Mouse (Mus musculus): ENCODE results near the gene Cfap65. TPM values are rescaled to one million over a fixed set of nuclear protein-coding genes. Genes with fewer than 3 reads are reported as not detected.
A peak's percentile ranks its signal among the peaks of the same experiment; 100 is the strongest.

The Cfap65 gene
- polyA plus RNA-seq, 1 experiment = 0.69 TPM

DNA sequence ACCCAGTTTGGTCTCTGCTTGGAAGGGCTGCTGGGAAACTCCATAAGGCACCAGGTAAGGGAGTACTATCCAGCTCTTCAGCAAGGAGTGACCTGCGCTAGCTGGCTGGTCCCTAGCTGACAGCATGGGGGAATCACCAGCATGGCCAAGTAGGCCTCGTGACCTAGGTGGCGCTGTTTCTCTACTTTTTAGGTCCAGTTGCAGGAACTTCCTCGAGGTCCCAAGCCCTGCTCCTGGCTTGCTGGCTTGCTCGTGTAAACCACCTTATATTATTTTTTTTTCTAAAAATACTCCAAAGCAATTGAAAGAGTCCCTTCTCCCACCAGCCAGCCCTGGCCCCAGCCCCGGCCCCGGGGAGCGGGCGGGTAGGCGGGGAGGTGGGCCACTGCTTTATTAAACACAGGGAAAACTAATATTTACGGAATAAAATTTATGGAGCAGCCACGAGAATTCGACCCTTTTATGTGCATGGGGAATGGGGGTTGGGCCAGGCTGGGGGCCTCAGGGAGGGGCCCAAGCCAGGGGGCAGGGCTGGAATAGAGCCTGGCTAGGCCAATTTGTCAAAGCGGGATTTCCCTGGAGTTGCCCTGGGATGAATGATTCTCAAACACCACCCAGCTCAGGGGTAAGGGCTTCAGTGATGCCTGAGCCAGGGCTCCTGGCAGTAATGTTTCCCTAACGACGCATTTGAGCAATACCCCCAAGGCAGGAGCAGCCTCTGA lies 29.3 kb upstream of the Cfap65 start:
- Histone ChIP-seq H3K4me1 (replicated peaks; ENCODE audit: control insufficient read depth, insufficient read depth, low read length) (no peaks in the 10 kb centered on the region), H3K36me3 (ENCODE audit: control insufficient read depth, insufficient read depth, low read length) (no peaks in the 10 kb centered on the region), H3K4me3 (ENCODE audit: control insufficient read depth, insufficient read depth, low read length) (no peak overlapping the region), H3K27ac (ENCODE audit: control insufficient read depth, insufficient read depth, low read length) (no peak overlapping the region), H3K27me3 (ENCODE audit: control insufficient read depth, insufficient read depth, low read length) (no peaks in the 10 kb centered on the region)
- DNase-seq = peak; percentile 41
- 45% methylated on average over 16 of the region's 16 CpGs for WGBS
- no peak for TF ChIP-seq POLR2A (IDR thresholded peaks at IDR 0.05; ENCODE audit: control insufficient read depth, extremely low read depth, insufficient read depth, low read length, poor library complexity)
- 0 out of 2 replicates have a peak, but pooled peaks have one; percentile 19 for TF ChIP-seq CTCF (IDR thresholded peaks at IDR 0.05; ENCODE audit: borderline replicate concordance, control insufficient read depth, extremely low read depth, insufficient read depth, low read length, poor library complexity)

- no peak for DNase-seq
- Histone ChIP-seq H3K36me3 (ENCODE audit: control insufficient read depth, insufficient read depth, low read length) (no peaks in the 10 kb centered on the region), H3K4me1 (replicated peaks; ENCODE audit: control insufficient read depth, insufficient read depth, low read length) (no peaks in the 10 kb centered on the region), H3K4me3 (ENCODE audit: control insufficient read depth, insufficient read depth, low read length) (no peak overlapping the region), H3K27ac (ENCODE audit: control insufficient read depth, insufficient read depth, low read length) (no peak overlapping the region), H3K27me3 (ENCODE audit: control insufficient read depth, insufficient read depth, low read length) (no peaks in the 10 kb centered on the region)
- TF ChIP-seq POLR2A (IDR thresholded peaks at IDR 0.05; ENCODE audit: control insufficient read depth, extremely low read depth, insufficient read depth, low read length, poor library complexity) (no peak), CTCF (IDR thresholded peaks at IDR 0.05; ENCODE audit: borderline replicate concordance, control insufficient read depth, extremely low read depth, insufficient read depth, low read length, poor library complexity) (no peak)
- WGBS = 93% methylated on average over 5 of the region's 5 CpGs
These were observed 27.4 kb upstream of the Cfap65 start for GRCm38 (mm10) chr1:74962853-74963227.

GRCm38 (mm10) chr1:74962126-74962852 lies 26.9 kb upstream of the Cfap65 start:
- WGBS = 90% methylated on average over 5 of the region's 5 CpGs
- TF ChIP-seq POLR2A (IDR thresholded peaks at IDR 0.05; ENCODE audit: control insufficient read depth, extremely low read depth, insufficient read depth, low read length, poor library complexity) (no peak), CTCF (IDR thresholded peaks at IDR 0.05; ENCODE audit: borderline replicate concordance, control insufficient read depth, extremely low read depth, insufficient read depth, low read length, poor library complexity) (no peak)
- Histone ChIP-seq H3K4me1 (replicated peaks; ENCODE audit: control insufficient read depth, insufficient read depth, low read length) (no peaks in the 10 kb centered on the region), H3K27me3 (ENCODE audit: control insufficient read depth, insufficient read depth, low read length) (no peaks in the 10 kb centered on the region), H3K27ac (ENCODE audit: control insufficient read depth, insufficient read depth, low read length) (no peak overlapping the region), H3K36me3 (ENCODE audit: control insufficient read depth, insufficient read depth, low read length) (no peaks in the 10 kb centered on the region), H3K4me3 (ENCODE audit: control insufficient read depth, insufficient read depth, low read length) (no peak overlapping the region)
- no peak for DNase-seq

- H3K27me3 ChIP-seq (ENCODE audit: control insufficient read depth, insufficient read depth, low read length) = no peaks in the 10 kb centered on the region
- TF ChIP-seq CTCF (IDR thresholded peaks at IDR 0.05; ENCODE audit: borderline replicate concordance, control insufficient read depth, extremely low read depth, insufficient read depth, low read length, poor library complexity) (no peak), POLR2A (IDR thresholded peaks at IDR 0.05; ENCODE audit: control insufficient read depth, extremely low read depth, insufficient read depth, low read length, poor library complexity) (no peak)
- no peaks in the 10 kb centered on the region for H3K4me1 ChIP-seq (replicated peaks; ENCODE audit: control insufficient read depth, insufficient read depth, low read length)
- WGBS = 92% methylated on average over 7 of the region's 7 CpGs
- H3K36me3 ChIP-seq (ENCODE audit: control insufficient read depth, insufficient read depth, low read length) = no peaks in the 10 kb centered on the region
- H3K27ac ChIP-seq (ENCODE audit: control insufficient read depth, insufficient read depth, low read length) = no peak overlapping the region
- no peak for DNase-seq
- H3K4me3 ChIP-seq (ENCODE audit: control insufficient read depth, insufficient read depth, low read length) = no peak overlapping the region
These were observed 26.3 kb upstream of the Cfap65 start for GRCm38 (mm10) chr1:74961722-74962121.

DNA sequence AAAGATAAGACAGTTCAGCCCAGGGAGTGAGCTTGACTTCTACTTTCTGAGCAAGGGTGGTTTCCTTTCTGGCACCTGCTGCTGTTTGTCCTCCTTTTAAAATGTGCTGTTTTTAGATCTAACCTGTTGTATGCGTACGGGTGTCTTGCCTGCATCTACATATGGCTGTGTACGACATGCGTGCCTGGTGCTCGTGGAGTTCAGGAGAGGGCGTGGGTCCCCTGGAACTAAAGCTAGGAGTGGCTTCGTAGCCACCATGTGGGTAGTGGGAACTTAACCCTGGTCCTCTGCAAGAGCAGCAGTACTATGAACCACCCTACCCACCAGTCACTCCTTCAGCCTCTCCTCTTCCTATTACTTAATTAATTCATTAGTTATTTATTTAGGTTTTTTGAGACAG lies 24.7 kb upstream of the Cfap65 start:
- Histone ChIP-seq H3K27me3 (ENCODE audit: control insufficient read depth, insufficient read depth, low read length) (no peaks in the 10 kb centered on the region), H3K36me3 (ENCODE audit: control insufficient read depth, insufficient read depth, low read length) (no peaks in the 10 kb centered on the region), H3K4me1 (replicated peaks; ENCODE audit: control insufficient read depth, insufficient read depth, low read length) (no peaks in the 10 kb centered on the region), H3K4me3 (ENCODE audit: control insufficient read depth, insufficient read depth, low read length) (no peak overlapping the region), H3K27ac (ENCODE audit: control insufficient read depth, insufficient read depth, low read length) (no peak overlapping the region)
- no peak for DNase-seq
- TF ChIP-seq CTCF (IDR thresholded peaks at IDR 0.05; ENCODE audit: borderline replicate concordance, control insufficient read depth, extremely low read depth, insufficient read depth, low read length, poor library complexity) (no peak), POLR2A (IDR thresholded peaks at IDR 0.05; ENCODE audit: control insufficient read depth, extremely low read depth, insufficient read depth, low read length, poor library complexity) (no peak)
- 60% methylated on average over 7 of the region's 7 CpGs for WGBS

DNA sequence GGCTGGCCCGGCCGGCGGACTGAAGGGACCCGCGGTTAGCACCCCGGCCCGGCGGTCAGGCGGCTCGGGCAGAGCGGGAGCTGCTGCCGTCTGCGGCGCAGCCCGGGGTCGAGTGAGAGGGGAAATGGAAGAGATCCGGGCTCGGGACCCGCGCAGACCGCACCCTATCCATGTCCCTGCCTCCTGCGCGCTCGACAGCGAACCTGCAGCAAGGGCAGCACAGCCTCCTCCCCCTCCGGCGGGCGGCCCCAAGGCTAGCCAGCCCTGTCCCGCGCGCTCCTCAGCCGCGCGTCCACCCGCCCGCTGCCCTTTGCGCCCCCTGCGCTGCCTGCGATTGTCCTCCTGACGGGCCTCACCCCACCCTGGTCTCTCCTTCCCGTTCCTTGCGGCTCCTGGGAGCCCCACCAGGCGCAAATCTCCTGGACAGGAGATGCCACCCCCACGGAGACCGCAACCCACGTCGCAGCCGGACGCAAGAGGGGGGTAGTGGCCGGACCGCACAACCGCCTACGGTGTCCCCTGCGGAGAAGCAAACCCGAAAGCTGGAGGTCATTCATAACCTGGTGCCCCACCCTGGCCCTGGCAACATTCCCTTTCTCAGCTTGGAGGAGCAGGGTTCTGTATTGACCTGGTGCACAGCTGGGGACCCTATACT lies 16.3 kb upstream of the Cfap65 start, which contains the start of gene Ihh:
TSS of gene Ihh (minus strand) at position 117 of the 655 bp plus-strand sequence.
- DNase-seq = no peak
- Histone ChIP-seq H3K36me3 (ENCODE audit: control insufficient read depth, insufficient read depth, low read length) (no peaks in the 10 kb centered on the region), H3K27me3 (ENCODE audit: control insufficient read depth, insufficient read depth, low read length) (peaks cover 8% of the 10 kb centered on the region; the same call in 1 of the 2 replicates), H3K27ac (ENCODE audit: control insufficient read depth, insufficient read depth, low read length) (no peak within 1 kb of the TSS), H3K4me1 (replicated peaks; ENCODE audit: control insufficient read depth, insufficient read depth, low read length) (no peaks in the 10 kb centered on the region), H3K4me3 (ENCODE audit: control insufficient read depth, insufficient read depth, low read length) (no peak within 1 kb of the TSS)
- TF ChIP-seq POLR2A (IDR thresholded peaks at IDR 0.05; ENCODE audit: control insufficient read depth, extremely low read depth, insufficient read depth, low read length, poor library complexity) (no peak), CTCF (IDR thresholded peaks at IDR 0.05; ENCODE audit: borderline replicate concordance, control insufficient read depth, extremely low read depth, insufficient read depth, low read length, poor library complexity) (no peak)
- WGBS = 7% methylated on average over 55 of the region's 55 CpGs
